Mouse (Mus musculus) forelimb bud, embryonic 11.5 days (tissue): ENCODE results near the gene B3gat3.
"Not testable (repeated sequence)": the region's sequence is repeated elsewhere in the genome, so short reads cannot be mapped to it uniquely, and the experiment has no call there.

Source experiments
- DNase-seq: peaks from one replicate; pipeline ENCODE4 v3.0.0-alpha.2; 2012; ENCODE audit warnings: low read depth, low spot score

The B3gat3 gene

DNA sequence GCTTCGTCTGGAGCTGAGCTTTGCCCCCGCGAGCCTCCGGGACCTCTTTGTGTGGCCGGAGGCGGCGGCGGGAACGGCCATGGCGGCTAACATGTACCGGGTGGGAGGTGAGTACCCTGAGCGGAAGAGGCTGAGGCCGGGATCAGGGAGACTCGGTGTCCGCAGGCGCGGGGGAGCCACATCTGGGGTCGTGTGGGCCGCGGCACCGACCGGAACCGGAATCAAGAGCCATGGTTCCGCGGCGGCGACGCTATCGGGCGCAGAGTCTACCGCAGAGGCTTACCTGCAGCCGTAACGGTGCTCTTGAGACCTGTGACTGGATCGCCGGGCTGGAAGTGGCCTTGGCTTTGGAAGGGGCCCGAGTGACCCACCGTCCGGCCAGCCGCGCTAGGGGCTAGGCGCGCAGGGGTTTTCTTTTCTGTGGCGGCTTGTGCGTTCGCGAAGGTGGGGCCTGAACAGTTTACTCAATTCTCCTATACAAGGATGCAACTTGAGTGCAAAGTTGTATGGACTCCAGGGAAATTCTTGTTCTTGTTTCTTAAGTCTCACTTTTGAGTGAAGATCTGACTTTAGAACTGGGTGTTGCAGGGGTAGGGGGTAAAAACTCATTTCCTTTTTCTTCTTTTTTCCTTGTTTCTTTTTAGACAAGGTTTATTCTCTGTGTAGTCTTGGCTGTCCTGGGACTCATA is 22.2 kb downstream of the B3gat3 start:
- no peak for DNase-seq

- DNase-seq, result no peak
Measured at GRCm38 (mm10) chr19:8943047-8943446, 22.9 kb downstream of the B3gat3 start.

DNA sequence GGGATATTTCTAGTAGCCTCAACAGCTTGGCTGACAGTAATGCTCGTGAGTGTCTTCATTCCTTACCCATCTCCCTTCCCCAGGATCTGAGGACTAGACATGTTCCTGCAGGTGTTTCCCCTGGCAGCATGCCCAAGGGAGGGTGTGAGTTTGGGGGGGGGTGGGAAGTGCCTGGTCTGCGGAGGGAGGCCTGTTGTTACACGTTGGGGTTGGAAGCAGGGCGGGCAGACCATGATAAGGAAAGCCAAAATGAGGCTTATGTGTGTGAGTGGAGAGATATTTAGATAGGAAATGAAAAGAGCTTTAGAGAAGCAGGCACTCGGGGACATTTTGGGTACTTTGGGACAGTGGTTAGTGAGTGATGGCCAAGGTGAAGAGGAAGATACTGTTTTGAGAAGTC is 23.9 kb downstream of the B3gat3 start:
- DNase-seq, result no peak

DNA sequence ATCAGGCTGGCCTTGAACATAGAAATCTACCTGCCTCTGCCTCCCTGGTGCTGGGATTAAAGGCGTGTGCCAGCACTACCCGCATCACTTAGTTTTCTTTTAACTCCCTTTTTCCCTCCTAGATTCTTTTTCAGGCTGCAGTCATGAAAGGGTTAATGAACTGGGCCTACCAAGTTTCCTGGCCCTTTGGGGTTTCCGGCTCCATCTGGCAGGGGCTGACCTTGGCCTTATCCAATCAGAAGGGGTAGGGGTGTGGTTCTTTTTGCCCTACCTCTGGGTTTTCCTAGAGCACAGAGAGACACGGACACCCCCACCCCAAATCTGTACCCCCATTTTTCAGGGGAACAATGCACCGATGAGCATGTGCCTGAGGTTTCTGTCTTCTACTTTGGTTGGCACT is 24.6 kb downstream of the B3gat3 start:
- peak; percentile 84 for DNase-seq

- no peak for DNase-seq
Measured at GRCm38 (mm10) chr19:8945251-8945650, 25.1 kb downstream of the B3gat3 start.

- no peak for DNase-seq
Measured at GRCm38 (mm10) chr19:8946929-8947328, 26.8 kb downstream of the B3gat3 start.

- no peak for DNase-seq
Measured at GRCm38 (mm10) chr19:8950190-8950589, 30.0 kb downstream of the B3gat3 start.

DNA sequence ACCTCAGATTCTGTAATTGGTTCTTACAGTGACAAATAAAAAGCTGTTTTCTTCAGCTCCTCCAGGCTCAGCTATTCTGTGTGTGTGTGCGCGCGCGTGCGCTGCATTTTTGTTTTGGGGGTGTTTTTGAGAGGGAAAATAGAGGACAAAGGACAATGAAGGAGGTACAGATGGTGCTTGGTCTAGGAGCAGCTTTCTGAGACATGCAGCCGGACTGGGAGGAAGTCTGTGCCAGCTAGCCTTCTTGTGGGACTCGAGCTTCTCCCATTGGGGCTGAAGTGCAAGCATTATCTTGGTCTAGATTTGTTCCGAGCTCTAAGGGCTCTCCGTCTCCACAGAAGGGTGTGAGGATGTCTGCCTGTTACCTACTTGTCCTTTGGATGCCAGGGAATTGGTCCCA is 32.1 kb downstream of the B3gat3 start:
- DNase-seq, result no peak

- DNase-seq, result peak; percentile 97
Measured at GRCm38 (mm10) chr19:8953135-8954039, 33.2 kb downstream of the B3gat3 start, which contains the start of gene Tut1. Gene Tut1 (plus strand): TSS chr19:8953847.

GRCm38 (mm10) chr19:8954171-8954570 is 34.0 kb downstream of the B3gat3 start:
- DNase-seq, result no peak

- no peak for DNase-seq
Measured at GRCm38 (mm10) chr19:8962256-8962655, 42.1 kb downstream of the B3gat3 start.

GRCm38 (mm10) chr19:8965075-8965474 is 44.9 kb downstream of the B3gat3 start:
- DNase-seq, result no peak

DNA sequence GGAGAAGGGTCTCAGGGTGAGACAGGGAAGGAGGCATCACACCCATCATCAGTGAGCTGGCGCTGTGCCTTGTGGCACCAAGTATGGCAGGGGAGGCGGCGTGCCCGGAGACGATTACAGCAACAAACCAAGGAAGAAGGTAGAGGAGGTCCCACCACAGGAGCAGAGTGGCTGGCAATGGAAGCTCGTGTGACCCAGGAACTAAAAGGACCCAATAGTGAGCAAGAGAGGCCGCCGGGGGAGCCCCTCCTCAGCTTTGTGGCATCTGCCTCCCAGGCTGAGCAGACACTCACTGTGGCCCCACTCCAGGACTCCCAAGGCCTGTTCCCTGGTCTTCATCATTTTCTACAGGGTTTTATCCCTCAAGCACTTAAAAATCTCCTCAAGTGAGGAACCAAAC is 45.6 kb downstream of the B3gat3 start:
- DNase-seq, result no peak

- DNase-seq, result no peak
Measured at GRCm38 (mm10) chr19:8966198-8966589, 46.0 kb downstream of the B3gat3 start.

- DNase-seq, result peak; percentile 99
Measured at GRCm38 (mm10) chr19:8966590-8967372, 46.6 kb downstream of the B3gat3 start, which contains the start of gene Eef1g. Gene Eef1g (plus strand): TSS chr19:8967041.

DNA sequence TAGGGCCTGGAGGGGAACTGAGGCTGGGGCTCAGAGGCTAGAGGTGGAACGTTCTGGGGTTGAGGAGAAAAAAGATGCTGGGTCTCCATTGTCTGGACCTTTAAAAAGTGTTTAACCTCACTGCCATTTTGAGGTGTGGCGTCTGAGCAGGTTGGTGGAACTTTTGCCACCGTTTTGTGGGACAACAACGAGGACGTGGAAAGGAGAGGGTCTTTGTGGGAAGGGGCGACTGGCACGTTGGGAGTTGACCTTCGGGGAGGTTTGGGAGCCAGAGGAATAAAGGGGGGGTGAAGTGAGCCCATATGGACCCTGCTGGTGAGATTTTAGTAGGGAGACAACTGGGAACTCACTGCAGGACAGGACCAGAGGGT is 47.2 kb downstream of the B3gat3 start:
- DNase-seq, result no peak

- no peak for DNase-seq
Measured at GRCm38 (mm10) chr19:8967893-8968292, 47.7 kb downstream of the B3gat3 start.

GRCm38 (mm10) chr19:8972491-8972890 is 52.3 kb downstream of the B3gat3 start:
- not testable (repeated sequence) for DNase-seq

DNA sequence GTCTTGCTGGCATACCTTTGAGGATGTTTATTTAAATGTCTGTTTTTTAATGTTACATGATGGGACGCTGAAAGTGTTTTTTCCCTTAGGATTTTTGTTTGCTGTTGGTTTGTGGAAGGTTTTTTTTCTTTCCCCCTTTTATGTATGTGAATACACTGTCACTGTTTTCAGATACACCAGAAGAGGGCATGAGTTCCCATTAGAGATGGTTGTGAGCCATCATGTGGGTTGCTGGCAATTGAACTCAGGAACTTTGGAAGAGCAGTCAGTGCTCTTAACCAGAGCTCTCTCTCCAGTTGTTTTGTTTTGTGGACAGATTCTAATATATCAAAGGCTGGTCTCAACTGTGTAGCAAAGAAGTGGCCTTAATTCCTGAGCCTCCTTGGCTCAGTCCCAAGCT is 54.5 kb downstream of the B3gat3 start:
- no peak for DNase-seq

- DNase-seq, result no peak
Measured at GRCm38 (mm10) chr19:8975491-8975890, 55.3 kb downstream of the B3gat3 start.

DNA sequence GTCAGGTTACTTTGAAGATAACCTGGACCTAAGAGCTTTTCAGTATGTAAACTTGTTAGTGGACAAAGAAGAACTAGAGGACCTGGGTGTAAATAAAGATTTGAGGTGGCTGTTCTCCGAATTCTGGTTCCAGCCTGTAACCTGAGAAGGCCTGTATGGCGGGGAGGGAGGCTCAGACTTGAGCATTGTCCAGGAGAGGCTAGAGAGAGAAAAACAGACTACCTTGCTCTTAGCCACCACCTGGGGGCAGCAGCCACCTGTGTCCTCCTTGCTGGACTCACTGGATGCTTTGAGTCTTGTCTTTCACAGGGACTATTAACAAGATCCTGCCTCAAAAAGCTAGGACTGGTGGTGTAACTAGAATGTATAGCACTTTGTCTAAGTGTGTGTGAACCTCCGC is 56.4 kb downstream of the B3gat3 start:
- DNase-seq, result peak; percentile 77
